Mouse (Mus musculus) naive thymus-derived CD4-positive, alpha-beta T cell, adult 2 months (primary cell): Measurements from ENCODE around the gene Chga.

Experiments
- DNase-seq: peaks from one replicate; pipeline ENCODE4 v3.0.0-alpha.2; 2011; ENCODE audit warnings: low read depth

Gene Chga

DNA sequence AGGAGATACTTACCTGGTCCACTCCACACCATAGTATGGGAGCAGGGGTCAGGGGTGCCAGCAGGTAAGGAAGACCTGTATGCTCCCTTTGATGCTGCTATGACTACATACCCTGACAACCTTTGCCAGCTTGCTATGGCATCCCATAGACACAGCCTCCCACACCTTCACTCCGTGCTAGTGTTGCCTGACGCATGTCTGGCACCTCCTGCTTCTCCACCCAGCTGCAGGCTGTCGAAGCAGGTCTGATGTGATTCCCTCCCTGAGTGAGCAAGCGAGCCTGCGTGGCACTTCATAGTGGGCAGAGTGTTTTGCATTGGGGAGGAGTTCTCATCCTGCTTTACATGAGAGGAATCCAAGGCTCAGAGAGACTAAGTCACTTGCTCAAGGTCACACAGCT, 2.6 kb downstream of the Chga start:
- DNase-seq, result no peak

DNA sequence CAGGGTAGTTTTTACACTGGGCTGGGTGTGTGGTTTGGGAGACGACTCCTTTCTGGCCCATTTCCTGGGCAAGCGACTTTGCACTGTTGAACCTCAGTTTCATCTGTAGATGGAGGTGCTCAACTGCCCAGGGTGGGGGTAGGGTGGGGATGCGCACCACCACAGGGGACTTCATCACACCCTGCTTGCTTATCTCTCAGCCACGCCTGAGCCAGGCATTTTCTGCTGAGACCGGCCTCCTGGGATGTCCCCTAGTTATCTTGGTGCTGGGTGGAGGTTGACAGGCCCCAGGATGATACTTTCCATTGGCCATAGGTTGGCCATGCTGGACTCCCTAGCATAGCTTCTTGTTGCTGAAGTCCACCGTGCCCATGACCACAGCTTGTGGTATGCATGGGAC, 10.3 kb downstream of the Chga start:
- no peak for DNase-seq

DNA sequence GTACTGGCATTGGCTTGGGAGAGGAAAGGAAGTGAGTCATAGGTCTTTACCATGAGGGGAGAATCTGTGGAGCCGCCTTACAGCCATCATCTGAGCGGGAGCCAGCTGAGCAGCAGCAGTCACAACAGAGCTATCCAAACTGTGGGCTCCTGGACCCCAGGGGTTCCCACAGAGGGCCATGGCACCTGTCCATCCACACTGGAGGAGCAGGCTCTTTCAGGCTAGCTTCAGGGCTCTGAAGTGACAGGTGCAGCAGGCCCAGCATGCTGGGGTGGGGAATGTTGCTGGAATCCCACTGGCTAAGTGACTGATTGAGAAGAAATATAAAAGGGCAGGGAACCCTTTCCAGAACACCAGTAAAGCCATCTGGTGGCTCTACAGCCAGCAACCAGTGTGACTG, 12.2 kb downstream of the Chga start:
- DNase-seq, result no peak

DNA sequence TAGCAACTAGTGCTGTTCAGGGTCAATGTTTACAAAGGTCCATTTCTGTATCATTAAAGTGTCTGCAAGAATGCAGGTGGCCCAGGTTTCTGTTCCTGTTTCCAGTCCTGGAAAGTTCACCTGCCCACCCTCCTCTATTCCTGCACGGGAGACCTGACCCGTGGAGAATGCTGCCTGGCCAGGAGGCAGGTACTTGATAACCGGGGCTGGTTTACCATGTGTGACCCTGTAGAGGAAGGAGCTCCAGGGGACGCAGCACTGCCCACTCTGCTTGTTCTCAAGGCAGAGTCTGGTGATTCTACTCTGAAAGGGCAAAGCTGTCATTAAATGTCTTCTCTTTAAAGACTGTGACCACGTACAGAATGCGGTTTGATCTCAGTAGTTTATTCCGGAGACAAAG, 13.4 kb downstream of the Chga start:
- DNase-seq, result no peak

DNA sequence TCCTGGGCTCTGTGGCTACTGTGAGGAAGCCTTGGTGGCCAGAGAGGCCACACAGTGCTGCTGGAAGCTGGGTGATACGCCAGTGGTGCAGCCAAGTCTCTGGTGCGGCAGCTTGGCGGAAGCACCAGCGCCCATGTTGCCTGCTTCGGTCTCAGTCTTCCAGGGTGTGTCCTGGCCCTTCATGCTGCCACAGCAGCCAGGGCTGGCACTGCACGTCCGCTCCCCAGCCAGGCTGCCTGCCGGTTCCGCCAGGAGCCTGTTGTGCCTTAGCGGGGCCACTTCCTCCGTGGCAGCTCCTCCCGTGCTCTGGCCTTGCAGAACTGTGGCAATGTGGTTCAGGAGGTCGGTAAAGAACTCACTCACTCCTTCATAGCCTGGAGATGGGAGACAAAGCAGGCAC, 15.3 kb downstream of the Chga start:
- no peak for DNase-seq

DNA sequence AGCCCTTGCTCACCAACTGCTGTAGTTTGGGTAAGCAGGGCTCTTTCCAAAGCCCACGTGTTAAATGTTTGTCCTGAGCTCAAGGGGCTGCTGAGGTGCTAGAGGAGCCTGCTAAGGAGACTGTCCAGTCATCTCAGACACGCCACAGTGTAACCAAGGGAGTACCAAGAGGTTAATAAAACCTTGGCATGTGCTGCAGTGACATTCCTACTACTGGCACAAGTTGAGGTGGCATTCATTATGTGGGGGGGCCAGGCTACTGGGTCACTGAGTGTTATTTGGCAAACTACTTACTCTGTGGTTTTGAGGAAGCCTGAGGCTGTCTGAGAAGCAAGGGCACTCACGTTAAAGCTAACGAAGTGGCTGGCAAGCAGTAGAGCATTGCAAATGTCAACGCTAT, 16.0 kb downstream of the Chga start:
- no peak for DNase-seq

DNA sequence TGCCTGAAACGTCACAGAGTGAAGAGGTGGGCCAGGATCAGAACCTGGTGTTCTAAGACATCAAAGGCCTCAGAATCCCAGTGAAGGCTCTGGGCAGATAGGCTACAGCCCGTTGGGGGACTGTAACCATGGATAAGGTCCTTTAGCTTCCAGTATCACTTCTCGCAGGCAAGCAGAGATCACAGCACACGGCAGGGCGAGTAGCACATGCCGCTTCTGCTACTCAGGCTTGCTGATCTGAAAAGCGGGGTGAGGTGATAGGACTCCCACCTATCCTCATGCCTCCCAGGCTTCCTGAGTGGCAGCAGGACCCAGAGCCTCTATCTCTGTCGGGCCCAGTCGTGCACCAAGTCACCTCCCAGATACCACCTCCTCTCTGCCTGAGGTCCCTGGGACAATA, 16.9 kb downstream of the Chga start:
- no peak for DNase-seq

DNA sequence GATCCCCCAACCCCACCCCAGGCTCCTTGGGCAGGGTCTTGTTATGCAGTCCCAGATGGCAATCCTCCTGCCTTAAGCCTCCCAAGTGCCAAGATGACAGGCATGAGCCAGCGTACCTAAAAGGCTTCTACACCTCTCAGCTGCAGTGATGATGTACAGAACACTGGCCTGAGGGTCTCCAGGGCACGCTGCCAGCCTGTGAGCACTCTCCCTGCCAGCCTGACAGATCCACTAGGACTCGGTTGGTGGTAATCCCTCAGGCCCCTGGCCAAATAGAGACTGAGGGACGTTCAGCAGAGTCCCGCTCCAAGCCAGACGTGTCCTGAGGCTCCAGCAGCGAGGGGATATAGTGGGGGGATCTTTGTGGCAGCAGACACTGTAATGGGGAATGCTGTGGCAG, 18.3 kb downstream of the Chga start:
- DNase-seq, result no peak

DNA sequence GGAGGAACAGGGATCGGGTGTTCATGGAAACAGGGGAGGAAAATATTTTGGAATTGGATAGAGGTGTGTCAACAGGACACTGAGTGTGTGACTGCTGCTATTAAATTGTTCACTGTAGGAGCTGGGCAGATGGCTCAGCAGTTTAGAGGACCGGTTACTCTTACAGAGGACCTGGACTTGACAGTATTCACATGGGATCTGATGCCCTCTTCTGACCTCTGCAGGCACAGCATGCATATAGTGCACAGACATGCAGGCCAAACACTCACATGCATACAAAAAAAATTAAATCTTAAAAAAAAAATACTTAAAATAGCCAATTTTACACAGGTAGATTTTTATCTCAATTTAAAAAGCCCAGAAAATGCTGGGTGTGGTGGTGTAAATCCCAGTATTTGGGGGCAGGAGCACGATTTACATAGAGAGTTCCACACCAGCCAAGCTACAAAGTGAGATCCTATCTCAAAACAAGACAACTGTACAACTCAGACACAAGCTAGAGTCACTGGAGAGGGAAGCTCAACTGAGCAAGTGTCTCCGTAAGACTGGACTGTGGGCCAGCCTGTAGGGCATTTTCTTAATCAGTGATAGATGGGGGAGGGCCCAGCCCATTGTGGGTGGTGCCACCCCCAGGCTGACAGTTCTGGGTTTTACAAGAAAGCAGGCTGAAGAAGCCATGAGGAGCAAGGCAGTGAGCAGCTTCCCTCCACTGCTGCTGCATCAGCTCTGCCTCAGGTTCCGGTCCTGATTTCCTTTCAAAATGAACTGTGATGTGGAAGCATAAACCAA, 21.0 kb downstream of the Chga start:
- DNase-seq, result no peak

DNA sequence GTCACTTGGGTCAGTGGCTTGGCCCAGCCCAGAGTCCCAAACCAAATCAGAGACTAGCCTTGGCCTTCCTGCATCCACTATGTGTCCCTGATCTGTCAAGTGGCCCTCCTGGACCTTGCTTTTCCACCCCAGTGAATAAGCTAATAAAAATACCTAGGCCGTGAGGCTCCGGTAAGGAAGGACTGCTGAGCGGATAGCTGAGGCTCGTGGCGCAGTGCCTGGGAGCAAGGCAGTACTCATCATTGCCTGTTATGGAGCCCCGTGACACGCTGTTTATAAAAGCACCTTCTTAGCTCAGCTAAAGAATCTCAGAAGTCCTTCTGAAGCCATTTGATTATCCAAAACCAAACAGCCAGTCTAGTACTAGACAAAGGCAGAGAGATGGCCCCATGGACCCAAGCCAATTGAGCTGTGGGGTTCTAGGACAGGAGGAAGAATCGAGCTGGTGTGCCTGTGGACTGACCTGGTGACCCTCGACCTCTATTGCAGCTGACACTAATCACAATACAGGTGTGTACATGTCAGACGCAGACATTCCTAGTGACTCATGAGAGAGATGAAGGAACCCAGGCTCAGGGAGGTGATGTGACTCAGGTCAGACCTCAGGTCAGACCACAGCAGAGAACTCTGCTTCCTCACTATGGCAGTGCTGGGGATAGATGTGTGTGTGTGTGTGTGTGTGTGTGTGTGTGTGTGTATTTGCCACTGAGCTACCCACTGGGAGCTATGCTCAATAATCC, 22.1 kb downstream of the Chga start:
- DNase-seq, result no peak

DNA sequence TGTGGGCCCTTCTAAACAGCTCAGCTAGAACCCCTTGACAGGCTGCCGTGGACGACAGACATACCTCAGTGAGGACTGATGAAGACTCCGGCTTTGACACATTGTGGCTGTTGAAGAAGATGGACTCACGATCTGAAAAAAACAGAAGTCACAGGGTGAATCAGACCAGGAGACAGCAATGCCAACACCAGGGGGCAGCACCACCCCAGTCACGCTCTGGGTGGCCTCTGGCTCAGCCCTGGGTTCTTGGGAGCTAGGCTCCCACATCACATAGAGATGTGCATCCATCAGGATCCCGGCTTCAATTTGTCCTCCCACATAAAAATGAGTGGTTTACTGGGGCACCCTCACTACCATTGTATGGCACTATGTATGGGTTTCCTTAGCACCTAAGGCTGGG, 24.3 kb downstream of the Chga start:
- DNase-seq, result peak; percentile 79

DNA sequence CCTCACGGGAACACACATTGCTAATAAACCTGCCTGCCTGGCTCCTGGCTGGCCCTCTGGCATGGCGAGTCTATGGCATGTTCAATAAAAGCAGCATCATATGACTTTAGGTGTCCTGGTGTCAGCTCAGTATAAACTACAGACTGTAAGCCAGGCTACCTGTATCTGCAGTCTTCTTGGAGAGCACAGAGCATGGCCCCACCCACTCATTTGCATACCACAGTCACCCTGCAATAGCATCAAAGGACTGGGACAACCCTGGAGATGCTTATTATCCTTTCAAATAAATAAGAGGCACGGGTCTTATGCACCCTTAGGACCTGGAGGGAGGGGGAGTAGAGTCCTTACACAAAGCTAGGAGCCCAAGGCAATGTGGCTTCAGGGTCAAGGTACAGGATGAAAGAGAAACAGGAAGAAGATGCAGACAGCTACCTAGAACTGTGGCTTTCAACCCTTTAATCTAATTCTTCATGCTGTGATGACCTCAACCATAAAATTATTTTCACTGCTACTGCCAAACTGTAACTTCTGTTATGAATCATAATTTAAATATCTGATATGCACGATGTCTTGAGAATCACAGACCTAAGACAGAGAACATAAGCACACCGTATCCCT, 26.9 kb downstream of the Chga start:
- DNase-seq, result peak; percentile 37

DNA sequence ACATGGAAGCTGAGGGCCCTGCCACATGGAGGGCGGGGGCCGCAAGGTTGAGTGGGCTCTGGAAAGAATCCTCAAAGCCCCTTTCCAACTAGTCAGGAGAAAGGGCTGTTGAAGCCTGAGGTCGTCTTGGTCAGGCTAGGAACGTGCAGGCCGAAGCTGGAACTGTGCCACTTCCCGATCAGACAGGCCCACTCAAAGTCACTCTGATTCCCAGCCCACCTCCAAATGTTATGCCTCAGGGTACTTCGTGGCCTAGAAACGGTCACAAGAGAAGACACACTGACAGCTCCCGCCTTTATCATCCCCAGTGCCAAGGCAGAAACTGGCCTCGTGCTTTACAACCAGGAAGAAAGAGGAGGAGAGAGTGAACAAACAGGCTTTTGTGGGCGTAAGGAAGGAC, 27.7 kb downstream of the Chga start:
- no peak for DNase-seq

DNA sequence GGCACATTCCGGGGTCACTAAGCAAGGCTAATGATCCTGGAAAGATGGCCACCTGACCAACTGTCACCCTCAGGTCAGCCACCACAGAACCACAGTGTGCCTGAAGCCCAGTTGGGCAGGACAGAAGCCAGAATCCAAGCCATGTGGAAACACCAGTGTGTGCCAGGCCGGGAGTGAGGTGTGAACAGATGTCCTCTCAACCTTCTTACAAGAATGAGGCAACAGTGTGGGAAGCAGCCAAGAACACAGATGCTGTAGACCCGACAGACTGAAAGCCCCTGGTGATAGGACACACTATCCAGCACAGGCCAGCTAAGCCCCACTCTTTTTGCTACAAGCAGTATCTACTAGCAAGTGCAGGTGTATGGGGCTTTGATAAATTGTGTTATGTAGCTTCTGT, 30.6 kb downstream of the Chga start:
- no peak for DNase-seq

DNA sequence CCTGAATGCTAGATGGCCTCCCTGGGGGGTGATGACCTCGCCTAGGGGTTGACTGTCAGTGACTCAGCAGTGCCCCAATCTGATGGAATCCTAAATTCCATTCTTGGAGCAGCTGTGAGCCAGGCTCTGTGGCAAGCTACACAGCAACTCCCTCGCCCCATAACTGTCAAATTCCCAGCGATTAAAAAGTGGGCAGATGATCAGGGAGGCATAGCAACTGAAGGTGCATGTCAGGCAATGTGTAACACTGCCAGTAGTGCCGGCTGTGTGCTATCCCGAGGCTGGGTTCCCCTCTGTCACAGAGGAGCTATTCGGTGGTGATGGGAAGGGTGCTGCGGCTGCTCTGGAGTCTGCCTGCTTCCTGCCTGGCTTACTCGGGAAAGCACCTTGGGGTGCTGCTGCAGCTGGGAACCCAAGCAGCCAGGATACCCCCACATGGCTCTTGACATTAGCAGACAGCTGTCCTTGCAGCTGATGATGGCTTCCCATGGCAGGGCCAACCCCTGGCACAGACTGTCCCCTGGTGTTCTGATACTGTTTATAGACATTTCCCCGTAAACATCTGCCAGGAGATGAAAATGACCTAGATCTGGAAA, 31.6 kb downstream of the Chga start:
- DNase-seq, result no peak

DNA sequence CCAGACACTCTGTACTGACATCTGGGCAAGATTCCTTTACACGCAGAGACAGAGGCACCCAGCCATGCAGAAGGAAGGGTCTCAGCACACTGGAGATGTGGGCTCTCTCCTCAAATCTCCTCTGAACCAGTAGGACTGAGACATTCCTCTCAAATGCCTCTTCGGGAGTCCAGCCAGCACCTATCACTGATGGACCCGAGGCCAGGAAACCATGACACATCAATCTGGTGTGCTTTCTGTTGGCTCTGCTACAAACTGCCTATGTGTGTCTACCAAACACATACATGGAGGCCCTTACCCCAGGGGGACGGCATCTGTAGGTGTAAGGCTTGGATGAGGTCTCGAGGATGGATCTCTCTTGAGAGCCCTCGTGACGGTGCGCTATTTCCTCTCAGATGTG, 32.3 kb downstream of the Chga start:
- DNase-seq, result no peak

DNA sequence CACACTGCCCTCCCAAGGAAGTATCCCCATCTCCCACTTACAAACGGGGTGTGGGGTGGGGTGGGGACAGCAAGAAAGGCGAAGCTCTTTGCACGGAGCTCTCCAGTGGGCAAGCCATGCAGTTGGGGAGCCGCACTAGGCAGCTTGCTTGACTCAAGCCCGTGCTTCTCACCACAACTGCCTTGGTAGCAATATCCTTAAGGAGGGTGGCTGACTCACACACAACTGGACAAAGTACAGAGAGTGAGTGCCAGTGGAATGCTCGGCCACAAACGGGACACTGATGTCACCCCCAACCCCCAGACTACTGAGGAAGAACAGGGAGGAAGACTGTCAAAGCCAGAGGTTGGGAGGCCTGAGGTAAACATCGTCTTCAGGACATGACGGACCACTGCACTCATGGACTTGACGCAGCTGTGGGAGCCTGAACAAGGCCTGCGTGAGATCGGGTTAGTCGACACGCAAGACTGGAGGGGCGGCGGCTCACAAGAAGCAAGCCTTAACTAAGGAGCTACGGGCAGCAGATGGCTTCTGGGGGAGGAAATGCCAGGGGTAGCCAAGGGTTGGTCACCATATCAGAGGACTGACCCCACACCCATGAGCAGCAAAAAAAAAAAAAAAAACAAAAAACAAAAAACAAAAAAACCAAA, 36.1 kb downstream of the Chga start:
- no peak for DNase-seq

DNA sequence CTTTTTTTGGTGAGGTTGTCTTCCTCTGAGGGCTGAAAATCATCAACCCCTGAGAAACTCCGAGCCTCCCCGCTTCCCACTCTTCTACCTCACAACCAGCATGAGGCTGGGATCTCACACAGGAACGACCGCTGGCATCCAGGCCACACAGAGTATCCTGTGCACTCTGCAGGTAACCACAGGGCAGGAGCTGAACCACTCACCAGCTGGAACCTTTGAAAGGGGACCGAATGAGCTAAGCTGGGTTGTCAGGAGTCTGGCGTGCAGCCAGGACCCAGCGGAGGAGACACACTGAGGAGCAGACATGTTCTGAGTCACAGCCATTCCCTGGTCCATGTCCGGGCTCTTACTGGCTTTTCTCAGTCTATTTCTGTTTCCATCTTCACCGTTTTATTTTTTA, 38.9 kb downstream of the Chga start:
- no peak for DNase-seq

DNA sequence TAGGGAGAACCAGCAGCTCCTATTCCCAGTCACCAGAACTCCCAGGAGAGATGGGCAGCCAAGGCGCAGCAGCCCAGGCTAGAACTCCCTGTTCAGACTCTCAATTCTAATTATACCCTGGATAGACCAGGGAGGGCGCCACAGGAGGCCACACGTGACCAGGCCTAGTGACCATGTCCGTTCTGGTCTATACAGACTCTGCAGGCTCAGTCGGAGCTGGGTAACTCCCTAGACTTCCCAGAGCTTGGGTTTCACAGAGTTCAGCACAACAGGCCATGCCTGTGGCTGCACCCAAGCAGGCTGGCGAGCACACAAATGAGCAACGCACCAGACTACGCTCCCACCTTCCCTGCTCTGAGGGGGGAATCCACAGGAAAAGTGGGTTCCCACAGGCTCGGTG, 39.9 kb downstream of the Chga start:
- no peak for DNase-seq

DNA sequence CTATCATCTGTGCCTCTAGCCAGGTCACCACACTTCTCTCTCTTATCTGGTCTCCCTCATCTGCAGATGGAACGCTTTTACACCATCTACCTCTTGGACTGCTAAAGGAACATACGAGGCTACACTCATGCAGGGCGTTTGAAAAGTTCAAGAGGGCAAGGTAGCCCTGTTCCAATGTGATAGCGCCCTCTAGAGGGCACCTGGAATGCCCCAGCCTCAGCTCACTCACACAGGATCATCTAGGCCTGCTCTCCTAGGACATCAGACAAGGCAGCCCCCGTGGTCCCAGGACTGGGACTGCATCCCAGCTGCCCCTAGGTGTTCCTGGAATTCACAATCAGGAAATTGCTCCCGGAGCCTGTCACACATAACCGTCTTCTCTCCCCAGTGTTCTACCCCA, 41.6 kb downstream of the Chga start:
- peak; percentile 58 for DNase-seq

DNA sequence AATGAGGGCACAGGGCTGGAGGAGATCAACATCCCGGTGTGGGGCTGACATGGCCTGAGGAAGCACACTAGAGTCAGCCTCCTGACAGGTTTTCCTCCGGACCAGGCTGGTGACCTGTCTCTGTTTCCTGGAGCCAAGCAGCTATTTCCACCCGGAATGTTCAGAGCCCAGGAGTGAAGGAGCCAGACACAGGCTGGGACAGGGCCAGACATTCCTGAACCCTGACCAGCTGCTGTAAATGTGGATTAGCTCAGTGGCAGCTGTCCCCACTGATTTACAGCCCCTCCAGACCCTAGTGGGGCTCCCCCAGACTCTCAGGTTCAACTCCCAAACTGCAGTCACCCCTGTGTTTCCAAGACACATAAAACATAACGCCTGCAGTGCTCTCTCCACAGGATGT, 42.7 kb downstream of the Chga start:
- DNase-seq, result no peak

DNA sequence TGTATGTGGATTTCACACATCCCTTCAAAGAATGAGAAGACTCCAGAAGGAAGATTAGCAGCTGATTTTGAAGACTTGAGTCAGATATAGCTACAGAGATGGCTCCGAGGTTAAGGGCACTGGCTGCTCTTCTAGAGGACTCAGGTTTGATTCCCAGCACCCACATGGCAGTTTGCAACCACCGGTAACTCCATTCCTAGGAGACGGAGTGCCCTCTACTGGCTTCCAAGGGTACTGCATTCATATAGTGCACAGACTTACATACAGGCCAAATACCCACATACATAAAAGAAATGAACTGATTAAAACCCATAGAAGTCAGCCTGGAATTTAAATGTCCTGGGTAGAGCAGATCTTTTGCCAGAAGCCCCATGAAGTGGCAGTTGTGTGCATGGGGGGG, 43.8 kb downstream of the Chga start:
- no peak for DNase-seq

DNA sequence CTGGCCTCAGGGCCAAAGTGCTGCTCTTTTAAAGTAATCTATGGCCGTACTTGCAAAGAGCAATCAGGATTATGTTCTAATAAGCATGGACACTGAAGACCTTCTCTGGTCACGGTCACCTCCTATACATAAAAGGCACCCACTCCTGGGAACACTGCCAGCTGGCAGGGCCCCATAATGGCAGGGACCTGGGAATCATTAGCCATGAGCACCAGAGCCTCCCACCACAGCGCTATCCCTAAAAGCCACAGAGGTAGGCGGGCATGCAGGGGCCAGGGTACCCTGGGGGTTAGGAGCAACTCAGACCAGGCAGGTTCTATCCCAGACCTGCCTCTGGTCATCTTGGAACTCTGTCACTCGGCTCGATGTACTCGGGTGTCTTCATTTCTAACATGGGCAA, 45.0 kb downstream of the Chga start:
- no peak for DNase-seq
